Mouse (Mus musculus) C2C12 (cell line): ENCODE measurements around the gene Kif1a.

ENCODE experiments used
- CEBPB ChIP-seq: IDR thresholded peaks from one replicate; pipeline ENCODE4 v1.6.1; 2011; ENCODE audit warnings: low read depth, mild to moderate bottlenecking, control low read depth, moderate library complexity
- CTCF ChIP-seq: IDR thresholded peaks from one replicate; pipeline ENCODE4 v1.5.1; 2011; ENCODE audit not compliant: control insufficient read depth, insufficient read depth, insufficient read length
- MYOG ChIP-seq: IDR thresholded peaks from one replicate; pipeline ENCODE4 v1.6.1; 2011; ENCODE audit not compliant: control insufficient read depth, insufficient read length; ENCODE audit errors: extremely low read depth

DNA sequence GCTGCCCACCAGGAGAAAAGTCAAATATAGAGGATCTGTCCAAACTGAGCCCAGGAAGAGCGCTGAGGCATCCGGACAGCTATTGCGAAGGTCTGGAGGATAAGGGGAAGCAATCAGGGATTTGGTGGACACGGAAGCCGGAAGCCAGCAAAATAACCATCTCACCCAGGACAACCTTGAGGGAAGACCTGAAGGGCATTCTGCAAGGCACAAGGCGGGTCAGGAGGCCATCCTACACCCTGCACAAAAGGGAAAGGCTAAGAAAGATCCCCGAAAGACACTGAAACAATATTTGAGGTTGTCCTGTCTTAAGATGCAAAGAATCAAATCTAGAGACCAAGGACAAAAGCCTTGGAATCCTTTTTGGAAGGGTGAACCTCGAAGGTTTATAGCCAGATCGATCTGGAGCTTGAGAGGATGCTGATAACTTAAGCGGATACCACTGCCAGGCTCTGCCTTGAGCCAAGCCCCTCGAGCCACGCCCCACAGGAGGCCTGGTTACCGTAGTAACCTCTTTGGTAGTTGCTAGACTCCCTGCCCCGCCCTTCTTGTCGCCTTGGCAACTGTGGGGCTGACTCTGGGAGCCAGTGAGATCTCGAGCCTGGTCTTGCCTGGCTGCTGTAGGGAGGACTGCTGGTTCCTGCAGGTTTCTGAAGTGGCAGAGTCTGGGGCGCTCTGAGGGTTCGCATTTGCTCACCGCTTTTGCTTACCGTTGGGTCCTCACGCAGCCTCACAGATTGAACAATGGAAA is 13.1 kb upstream of the Kif1a start:
- TF ChIP-seq CTCF = no peak
- TF ChIP-seq CEBPB = no peak
- TF ChIP-seq MYOG = no peak
